Mouse (Mus musculus): Measurements from ENCODE around the gene 1600002K03Rik.

- TF ChIP-seq CTCF (IDR thresholded peaks at IDR 0.05; ENCODE audit: low read depth) (no peak), EP300 (optimal IDR thresholded peaks at IDR 0.05) (no peak)
These were observed 44.8 kb upstream of the 1600002K03Rik start for GRCm38 (mm10) chr10:80127920-80128319.
